Mouse (Mus musculus): ENCODE data around the gene Krt19. TPM values are rescaled to one million over a fixed set of nuclear protein-coding genes. Genes with fewer than 3 reads are reported as not detected.

Krt19 gene
- not detected for polyA plus RNA-seq (2017; shearing (Covaris generic))

DNA sequence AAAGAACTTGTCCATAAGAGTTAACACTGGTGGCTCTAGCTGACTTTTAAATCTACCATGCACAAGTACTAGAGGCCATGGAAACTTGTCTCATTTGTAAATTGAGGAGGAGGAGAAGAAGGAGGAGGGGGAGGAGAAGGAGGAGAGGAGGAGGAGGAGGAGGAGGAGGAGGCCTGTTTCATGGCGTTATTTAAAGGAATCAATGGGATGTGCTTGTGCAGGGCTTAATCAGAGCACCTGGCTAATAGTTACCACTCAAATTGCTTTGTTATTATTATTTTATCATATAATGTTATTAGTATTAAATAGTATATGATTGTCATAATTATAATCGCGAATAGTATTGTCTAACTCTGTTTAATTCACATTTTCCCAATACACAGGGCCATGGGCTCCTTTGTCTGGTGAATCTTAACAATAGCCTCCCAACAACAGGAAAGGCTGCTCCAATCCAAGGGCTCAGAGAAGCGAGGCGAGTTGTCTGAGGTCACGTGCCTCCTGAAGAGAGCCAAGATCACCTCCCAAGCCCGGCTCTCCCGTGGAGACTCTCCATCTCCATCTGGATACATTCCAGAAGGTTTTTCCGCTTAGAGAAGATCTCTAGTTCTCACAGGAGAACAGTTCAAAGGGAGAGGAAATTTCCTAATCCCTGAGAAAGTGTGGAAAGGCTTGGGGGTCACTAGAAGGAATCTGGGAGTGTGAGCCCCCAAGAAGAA is at the start of gene Krt19:
TSS of gene Krt19 (minus strand) at position 51 of the 716 bp plus-strand sequence.

GRCm38 (mm10) chr11:100192992-100193391 is 44.5 kb upstream of the Krt19 start, which contains the start of gene Krt9:
Gene Krt9, minus strand, starts transcription at chr11:100193246.

DNA sequence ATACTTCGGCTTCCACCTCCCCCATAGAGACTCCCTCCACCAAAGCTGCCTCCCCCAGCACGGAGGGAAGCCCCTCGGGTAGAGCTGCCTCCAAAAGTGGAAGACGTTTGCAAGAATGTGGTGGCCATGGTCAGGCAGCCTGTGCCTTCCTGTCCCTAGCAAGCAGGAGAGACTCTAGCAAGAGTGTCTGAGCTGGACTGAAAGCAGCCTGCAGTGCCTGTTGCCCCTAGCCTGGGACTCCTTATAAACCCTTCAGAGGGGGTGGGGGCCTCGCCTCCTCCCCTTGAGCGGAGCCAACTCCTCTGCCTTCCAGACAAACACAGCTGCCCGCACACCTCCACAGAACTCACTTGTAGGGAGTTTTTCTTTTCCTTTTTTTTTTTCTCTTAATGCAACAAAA is 12.7 kb downstream of the Krt19 start, which contains the start of gene Krt15:
TSS of gene Krt15 (minus strand) at position 198 of the 400 bp plus-strand sequence.

GRCm38 (mm10) chr11:100121466-100121865 is 27.0 kb downstream of the Krt19 start, which contains the start of gene Krt13:
Gene Krt13, minus strand, starts transcription at chr11:100121566.

DNA sequence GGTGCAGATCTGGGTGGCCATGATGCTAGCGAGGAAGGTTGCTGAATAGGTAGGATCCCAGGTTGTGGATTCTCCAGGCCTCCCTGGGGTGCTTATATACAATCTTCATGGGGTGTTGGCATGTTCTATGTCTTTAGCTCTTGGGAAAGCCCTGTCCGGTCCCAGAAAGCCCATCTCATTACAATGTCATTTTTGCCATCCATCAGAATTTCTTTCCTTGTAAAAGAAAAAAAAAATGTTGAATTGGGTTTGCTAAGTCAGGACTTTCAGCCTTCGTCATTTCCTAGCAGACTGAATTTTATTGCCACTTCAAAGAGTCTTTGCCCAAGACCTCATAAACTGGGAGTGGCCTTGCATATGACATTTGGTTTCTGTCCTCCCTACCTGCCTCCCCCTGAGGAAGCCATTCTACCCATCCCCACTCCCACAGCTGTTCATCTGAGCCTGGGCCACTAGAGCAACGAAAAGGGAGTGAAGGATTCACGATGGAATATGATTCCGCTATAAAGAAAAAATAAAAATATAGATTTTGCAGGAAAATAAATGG is 42.8 kb downstream of the Krt19 start, which contains the start of gene Krt36:
TSS of gene Krt36 (minus strand) at position 51 of the 547 bp plus-strand sequence.

DNA sequence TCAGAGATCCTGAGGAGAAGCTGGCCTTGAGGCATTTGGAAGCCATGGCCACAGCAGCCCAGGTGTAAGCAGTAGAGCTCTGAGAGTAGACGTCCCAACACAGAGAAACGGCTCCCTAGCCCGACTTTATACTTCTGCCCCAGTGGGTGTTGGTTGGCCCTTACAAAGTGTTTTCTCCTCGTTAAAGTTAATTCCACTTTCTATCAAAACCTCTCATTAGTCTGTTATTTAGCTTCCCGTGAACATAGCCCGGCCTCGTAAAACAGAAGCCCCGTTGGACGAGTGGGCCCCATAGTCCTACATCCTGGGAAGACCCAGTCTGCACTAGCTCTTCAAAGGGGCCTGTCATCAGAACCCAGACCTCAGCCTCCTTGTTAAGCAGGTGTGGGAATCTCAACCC is 52.3 kb downstream of the Krt19 start, which contains the start of gene Krt35:
TSS of gene Krt35 (minus strand) at position 101 of the 400 bp plus-strand sequence.

Other genes with a start within 250 kb of the Krt19 start
- gene Krtap31-1, start 240.7 kb downstream of the Krt19 start, polyA plus RNA-seq (2017; shearing (Covaris generic)): not detected
- not detected for gene Gm11565, start 233.9 kb downstream of the Krt19 start, polyA plus RNA-seq (2017; shearing (Covaris generic))
- gene Krtap31-2, start 212.4 kb downstream of the Krt19 start, polyA plus RNA-seq (2017; shearing (Covaris generic)): not detected
- gene Krtap9-5, start 200.2 kb downstream of the Krt19 start, polyA plus RNA-seq (2017; shearing (Covaris generic)): not detected
- gene Krtap29-1, start 169.6 kb downstream of the Krt19 start, polyA plus RNA-seq (2017; shearing (Covaris generic)): not detected
- gene Krtap16-1, start 162.1 kb downstream of the Krt19 start, polyA plus RNA-seq (2017; shearing (Covaris generic)): not detected
- gene Krtap17-1, start 154.7 kb downstream of the Krt19 start, polyA plus RNA-seq (2017; shearing (Covaris generic)): not detected
- gene Krt33a, start 132.5 kb downstream of the Krt19 start, polyA plus RNA-seq (2017; shearing (Covaris generic)): not detected
- not detected for gene Krt33b, start 118.8 kb downstream of the Krt19 start, polyA plus RNA-seq (2017; shearing (Covaris generic))
- not detected for gene Krt34, start 107.1 kb downstream of the Krt19 start, polyA plus RNA-seq (2017; shearing (Covaris generic))
- gene Krt31, start 98.1 kb downstream of the Krt19 start, polyA plus RNA-seq (2017; shearing (Covaris generic)): not detected
- not detected for gene Krt32, start 60.4 kb downstream of the Krt19 start, polyA plus RNA-seq (2017; shearing (Covaris generic))
- gene Krt35, start 52.4 kb downstream of the Krt19 start, polyA plus RNA-seq (2017; shearing (Covaris generic)): not detected
- not detected for gene Krt36, start 43.0 kb downstream of the Krt19 start, polyA plus RNA-seq (2017; shearing (Covaris generic))
- not detected for gene Krt13, start 27.1 kb downstream of the Krt19 start, polyA plus RNA-seq (2017; shearing (Covaris generic))
- not detected for gene Krt15, start 12.7 kb downstream of the Krt19 start, polyA plus RNA-seq (2017; shearing (Covaris generic))
- not detected for gene Krt9, start 44.6 kb upstream of the Krt19 start, polyA plus RNA-seq (2017; shearing (Covaris generic))
- not detected for gene Krt14, start 58.9 kb upstream of the Krt19 start, polyA plus RNA-seq (2017; shearing (Covaris generic))
- not detected for gene Krt16, start 100.2 kb upstream of the Krt19 start, polyA plus RNA-seq (2017; shearing (Covaris generic))
- gene Krt17, start 112.4 kb upstream of the Krt19 start, polyA plus RNA-seq (2017; shearing (Covaris generic)): 3.8 TPM
- gene Krt42, start 121.2 kb upstream of the Krt19 start, polyA plus RNA-seq (2017; shearing (Covaris generic)): not detected
- gene Eif1, start 171.2 kb upstream of the Krt19 start, polyA plus RNA-seq (2017; shearing (Covaris generic)): 3,233 TPM
- not detected for gene Gast, start 185.7 kb upstream of the Krt19 start, polyA plus RNA-seq (2017; shearing (Covaris generic))
- 2.6 TPM for gene Hap1, start 207.5 kb upstream of the Krt19 start, polyA plus RNA-seq (2017; shearing (Covaris generic))
- gene Jup, start 249.1 kb upstream of the Krt19 start, polyA plus RNA-seq (2017; shearing (Covaris generic)): 2.5 TPM